Mouse (Mus musculus): ENCODE measurements around the gene Camkmt.

Gene Camkmt

GRCm38 (mm10) chr17:85309046-85309445, 218.7 kb downstream of the Camkmt start:
- DNase-seq = no peak

- DNase-seq = no peak
Measured at GRCm38 (mm10) chr17:85311348-85311747, 221.0 kb downstream of the Camkmt start.

- no peak for DNase-seq
Measured at GRCm38 (mm10) chr17:85318401-85318800, 228.0 kb downstream of the Camkmt start.

GRCm38 (mm10) chr17:85319779-85320300, 229.5 kb downstream of the Camkmt start:
- no peak for DNase-seq

GRCm38 (mm10) chr17:85328901-85329300, 238.5 kb downstream of the Camkmt start:
- DNase-seq = no peak

GRCm38 (mm10) chr17:85335464-85335863, 245.1 kb downstream of the Camkmt start:
- DNase-seq = no peak

- DNase-seq = no peak
Measured at GRCm38 (mm10) chr17:85337666-85338065, 247.3 kb downstream of the Camkmt start.

GRCm38 (mm10) chr17:85341134-85341700, 250.9 kb downstream of the Camkmt start:
- no peak for DNase-seq

GRCm38 (mm10) chr17:85342471-85342870, 252.1 kb downstream of the Camkmt start:
- no peak for DNase-seq

GRCm38 (mm10) chr17:85343435-85343834, 253.1 kb downstream of the Camkmt start:
- no peak for DNase-seq

GRCm38 (mm10) chr17:85346701-85347100, 256.3 kb downstream of the Camkmt start:
- no peak for DNase-seq

GRCm38 (mm10) chr17:85349331-85349935, 259.1 kb downstream of the Camkmt start:
- no peak for DNase-seq

- DNase-seq = no peak
Measured at GRCm38 (mm10) chr17:85351301-85351700, 260.9 kb downstream of the Camkmt start.

GRCm38 (mm10) chr17:85352731-85353130, 262.4 kb downstream of the Camkmt start:
- DNase-seq = no peak

GRCm38 (mm10) chr17:85353191-85353590, 262.8 kb downstream of the Camkmt start:
- DNase-seq = no peak

GRCm38 (mm10) chr17:85353636-85354035, 263.3 kb downstream of the Camkmt start:
- DNase-seq = no peak

- DNase-seq = no peak
Measured at GRCm38 (mm10) chr17:85355356-85355755, 265.0 kb downstream of the Camkmt start.

- no peak for DNase-seq
Measured at GRCm38 (mm10) chr17:85361006-85361405, 270.7 kb downstream of the Camkmt start.

- no peak for DNase-seq
Measured at GRCm38 (mm10) chr17:85367319-85367718, 277.0 kb downstream of the Camkmt start.

- DNase-seq = no peak
Measured at GRCm38 (mm10) chr17:85368776-85369175, 278.4 kb downstream of the Camkmt start.

- no peak for DNase-seq
Measured at GRCm38 (mm10) chr17:85372076-85372475, 281.7 kb downstream of the Camkmt start.

GRCm38 (mm10) chr17:85372523-85372922, 282.2 kb downstream of the Camkmt start:
- DNase-seq = no peak

- DNase-seq = no peak
Measured at GRCm38 (mm10) chr17:85374100-85374833, 283.9 kb downstream of the Camkmt start.

GRCm38 (mm10) chr17:85374834-85375176, 284.5 kb downstream of the Camkmt start:
- DNase-seq = no peak
